Mouse (Mus musculus): Measurements from ENCODE around the gene Camk1d. TPM values are rescaled to one million over a fixed set of nuclear protein-coding genes. Genes with fewer than 3 reads are reported as not detected.
A peak's percentile ranks its signal among the peaks of the same experiment; 100 is the strongest.
"Not testable (repeated sequence)": the region's sequence is repeated elsewhere in the genome, so short reads cannot be mapped to it uniquely, and the experiment has no call there.

The Camk1d gene
- polyA plus RNA-seq, 1 experiment from 2014 or later: 1.4 TPM

GRCm38 (mm10) chr2:5563685-5564084, 150.6 kb downstream of the Camk1d start:
- Histone ChIP-seq H3K9me3 (replicated peaks) (no peaks in the 10 kb centered on the region), H3K4me1 (no peaks in the 10 kb centered on the region), H3K4me3 (no peak overlapping the region), H3K27me3 (ENCODE audit: low read depth, poor library complexity, severe bottlenecking) (no peaks in the 10 kb centered on the region), H3K36me3 (no peaks in the 10 kb centered on the region), H3K27ac (replicated peaks) (no peak overlapping the region)
- no peak for DNase-seq (ENCODE audit: low spot score)
- WGBS: 87% methylated on average over 4 of the region's 4 CpGs

- Histone ChIP-seq H3K9me3 (replicated peaks) (no peaks in the 10 kb centered on the region), H3K4me1 (no peaks in the 10 kb centered on the region), H3K36me3 (no peaks in the 10 kb centered on the region), H3K4me3 (no peak overlapping the region), H3K27ac (replicated peaks) (no peak overlapping the region), H3K27me3 (ENCODE audit: low read depth, poor library complexity, severe bottlenecking) (no peaks in the 10 kb centered on the region)
- 90% methylated on average over 3 of the region's 3 CpGs for WGBS
- DNase-seq (ENCODE audit: low spot score): no peak
Measured at GRCm38 (mm10) chr2:5561446-5561845, 152.9 kb downstream of the Camk1d start.

GRCm38 (mm10) chr2:5553264-5553663, 161.1 kb downstream of the Camk1d start:
- Histone ChIP-seq H3K27ac (replicated peaks) (no peak overlapping the region), H3K36me3 (no peaks in the 10 kb centered on the region), H3K27me3 (ENCODE audit: low read depth, poor library complexity, severe bottlenecking) (no peaks in the 10 kb centered on the region), H3K9me3 (replicated peaks) (no peaks in the 10 kb centered on the region), H3K4me3 (no peak overlapping the region), H3K4me1 (no peaks in the 10 kb centered on the region)
- 94% methylated on average over 3 of the region's 3 CpGs for WGBS
- DNase-seq (ENCODE audit: low spot score): no peak

- DNase-seq (ENCODE audit: low spot score): no peak
- Histone ChIP-seq H3K4me3 (no peak overlapping the region), H3K27ac (replicated peaks) (no peak overlapping the region), H3K27me3 (ENCODE audit: low read depth, poor library complexity, severe bottlenecking) (no peaks in the 10 kb centered on the region), H3K9me3 (replicated peaks) (no peaks in the 10 kb centered on the region), H3K36me3 (no peaks in the 10 kb centered on the region), H3K4me1 (no peaks in the 10 kb centered on the region)
- WGBS: 94% methylated on average over 5 of the region's 5 CpGs
Measured at GRCm38 (mm10) chr2:5551758-5552255, 162.5 kb downstream of the Camk1d start.

- H3K36me3 ChIP-seq: no peaks in the 10 kb centered on the region
- H3K9me3 ChIP-seq (replicated peaks): no peaks in the 10 kb centered on the region
- H3K4me1 ChIP-seq: no peaks in the 10 kb centered on the region
- no peak for DNase-seq (ENCODE audit: low spot score)
- no peaks in the 10 kb centered on the region for H3K27me3 ChIP-seq (ENCODE audit: low read depth, poor library complexity, severe bottlenecking)
- WGBS: 91% methylated on average over 2 of the region's 2 CpGs
- no peak overlapping the region for H3K27ac ChIP-seq (replicated peaks)
- H3K4me3 ChIP-seq: no peak overlapping the region
Measured at GRCm38 (mm10) chr2:5549334-5549733, 165.0 kb downstream of the Camk1d start.

- whole genome bisulfite sequencing: 88% methylated on average over 4 of the region's 4 CpGs
- no peak overlapping the region for H3K4me3 ChIP-seq
Measured at GRCm38 (mm10) chr2:5548872-5549271, 165.4 kb downstream of the Camk1d start.

GRCm38 (mm10) chr2:5540870-5541269, 173.4 kb downstream of the Camk1d start:
- Histone ChIP-seq H3K36me3 (no peaks in the 10 kb centered on the region), H3K4me1 (no peaks in the 10 kb centered on the region), H3K27me3 (ENCODE audit: low read depth, poor library complexity, severe bottlenecking) (no peaks in the 10 kb centered on the region), H3K4me3 (no peak overlapping the region), H3K27ac (replicated peaks) (no peak overlapping the region), H3K9me3 (replicated peaks) (no peaks in the 10 kb centered on the region)
- no peak for DNase-seq (ENCODE audit: low spot score)
- WGBS: 88% methylated on average over 3 of the region's 3 CpGs

More at GRCm38 (mm10) chr2:5548872-5549271, 165.4 kb downstream of the Camk1d start:
- no peak overlapping the region for H3K27ac ChIP-seq (replicated peaks)
- no peaks in the 10 kb centered on the region for H3K36me3 ChIP-seq
- no peaks in the 10 kb centered on the region for H3K4me1 ChIP-seq
- no peaks in the 10 kb centered on the region for H3K9me3 ChIP-seq (replicated peaks)
- H3K27me3 ChIP-seq (ENCODE audit: low read depth, poor library complexity, severe bottlenecking): no peaks in the 10 kb centered on the region
- no peak for DNase-seq (ENCODE audit: low spot score)

- H3K36me3 ChIP-seq; H3K27me3 ChIP-seq (ENCODE audit: low read depth, poor library complexity, severe bottlenecking); DNase-seq (ENCODE audit: low spot score); H3K27ac ChIP-seq (replicated peaks); H3K4me1 ChIP-seq; H3K9me3 ChIP-seq (replicated peaks); H3K4me3 ChIP-seq: not testable (repeated sequence)
- WGBS: 74% methylated on average over 3 of the region's 3 CpGs
Measured at GRCm38 (mm10) chr2:5539894-5540293, 174.4 kb downstream of the Camk1d start.

- Histone ChIP-seq H3K27ac (replicated peaks) (no peak overlapping the region), H3K27me3 (ENCODE audit: low read depth, poor library complexity, severe bottlenecking) (no peaks in the 10 kb centered on the region), H3K36me3 (no peaks in the 10 kb centered on the region), H3K4me1 (no peaks in the 10 kb centered on the region), H3K9me3 (replicated peaks) (no peaks in the 10 kb centered on the region), H3K4me3 (no peak overlapping the region)
- no peak for DNase-seq (ENCODE audit: low spot score)
- 52% methylated on average over 2 of the region's 2 CpGs for WGBS
Measured at GRCm38 (mm10) chr2:5533868-5534267, 180.4 kb downstream of the Camk1d start.

GRCm38 (mm10) chr2:5529992-5530391, 184.3 kb downstream of the Camk1d start:
- H3K4me1 ChIP-seq: no peaks in the 10 kb centered on the region
- 82% methylated on average over 2 of the region's 2 CpGs for WGBS
- no peaks in the 10 kb centered on the region for H3K27me3 ChIP-seq (ENCODE audit: low read depth, poor library complexity, severe bottlenecking)
- H3K4me3 ChIP-seq: no peak overlapping the region
- no peaks in the 10 kb centered on the region for H3K36me3 ChIP-seq
- H3K27ac ChIP-seq (replicated peaks): no peak overlapping the region
- H3K9me3 ChIP-seq (replicated peaks): no peaks in the 10 kb centered on the region
- DNase-seq (ENCODE audit: low spot score): no peak

- Histone ChIP-seq H3K4me1 (peaks cover 6% of the 10 kb centered on the region), H3K36me3 (no peaks in the 10 kb centered on the region), H3K27me3 (ENCODE audit: low read depth, poor library complexity, severe bottlenecking) (no peaks in the 10 kb centered on the region), H3K9me3 (replicated peaks) (no peaks in the 10 kb centered on the region), H3K27ac (replicated peaks) (0 out of 2 replicates have a peak overlapping the region, but pooled peaks have one; percentile 28), H3K4me3 (no peak overlapping the region)
- DNase-seq (ENCODE audit: low spot score): peak; percentile 11
- 67% methylated on average over 8 of the region's 8 CpGs for WGBS
Measured at GRCm38 (mm10) chr2:5519221-5519669, 195.1 kb downstream of the Camk1d start.

- Histone ChIP-seq H3K9me3 (replicated peaks) (no peaks in the 10 kb centered on the region), H3K27ac (replicated peaks) (no peak overlapping the region), H3K4me1 (peaks cover 3% of the 10 kb centered on the region; the same call in 1 of the 2 replicates), H3K27me3 (ENCODE audit: low read depth, poor library complexity, severe bottlenecking) (no peaks in the 10 kb centered on the region), H3K36me3 (no peaks in the 10 kb centered on the region), H3K4me3 (no peak overlapping the region)
- whole genome bisulfite sequencing: 82% methylated on average over 2 of the region's 2 CpGs
- DNase-seq (ENCODE audit: low spot score): no peak
Measured at GRCm38 (mm10) chr2:5515106-5515505, 199.2 kb downstream of the Camk1d start.

GRCm38 (mm10) chr2:5514095-5514494, 200.2 kb downstream of the Camk1d start:
- H3K36me3 ChIP-seq: no peaks in the 10 kb centered on the region
- WGBS: 90% methylated on average over 5 of the region's 5 CpGs
- no peaks in the 10 kb centered on the region for H3K27me3 ChIP-seq (ENCODE audit: low read depth, poor library complexity, severe bottlenecking)
- H3K4me1 ChIP-seq: peaks cover 2% of the 10 kb centered on the region; the same call in 1 of the 2 replicates
- H3K4me3 ChIP-seq: no peak overlapping the region
- no peaks in the 10 kb centered on the region for H3K9me3 ChIP-seq (replicated peaks)
- no peak for DNase-seq (ENCODE audit: low spot score)
- no peak overlapping the region for H3K27ac ChIP-seq (replicated peaks)

- WGBS: 93% methylated on average over 2 of the region's 2 CpGs
- no peak overlapping the region for H3K27ac ChIP-seq (replicated peaks)
- H3K36me3 ChIP-seq: no peaks in the 10 kb centered on the region
- no peaks in the 10 kb centered on the region for H3K9me3 ChIP-seq (replicated peaks)
- H3K4me3 ChIP-seq: no peak overlapping the region
- H3K27me3 ChIP-seq (ENCODE audit: low read depth, poor library complexity, severe bottlenecking): no peaks in the 10 kb centered on the region
- no peak for DNase-seq (ENCODE audit: low spot score)
- H3K4me1 ChIP-seq: no peaks in the 10 kb centered on the region
Measured at GRCm38 (mm10) chr2:5513621-5514020, 200.7 kb downstream of the Camk1d start.

All from midbrain, embryonic 10.5 days (tissue).